Mouse (Mus musculus) cortical plate, adult 2 months (tissue): ENCODE results near the gene Cops9. TPM values are rescaled to one million over a fixed set of nuclear protein-coding genes. Genes with fewer than 3 reads are reported as not detected.

ENCODE experiments used
- H3K27ac ChIP-seq: fragments of 200-500 bp; 2 replicates; pipeline ENCODE4 v1.5.1; 2012; ENCODE audit warnings: low read length, control low read depth, inconsistent platforms; ENCODE audit not compliant: insufficient read depth
- H3K4me1 ChIP-seq: fragments of 200-500 bp; 2 replicates; pipeline ENCODE4 v1.6.1; 2011; ENCODE audit warnings: low read length; ENCODE audit not compliant: control insufficient read depth, insufficient read depth
- H3K4me3 ChIP-seq: fragments of 200-500 bp; 2 replicates; pipeline ENCODE4 v1.5.1; 2011; ENCODE audit warnings: mild to moderate bottlenecking, low read length, control low read depth; ENCODE audit not compliant: insufficient read depth
- CTCF ChIP-seq: fragments of 200-500 bp; IDR thresholded peaks from 2 replicates; pipeline ENCODE4 v1.5.1; 2011; ENCODE audit warnings: mild to moderate bottlenecking, control low read depth, low read length; ENCODE audit not compliant: insufficient read depth; ENCODE audit errors: extremely low read depth
- POLR2A ChIP-seq: fragments of 200-500 bp; IDR thresholded peaks from 2 replicates; pipeline ENCODE4 v1.6.1; 2011; ENCODE audit warnings: mild to moderate bottlenecking, low read length, control low read depth; ENCODE audit not compliant: insufficient read depth; ENCODE audit errors: extremely low read depth
- polyA plus RNA-seq: library from polyadenylated mRNA; depleted of rRNA; stranded (reverse); fragments of >200 nt; gene quantifications from 2 replicates; pipeline ENCODE4 v1.2.3, GENCODE M21; 2012; rRNA removed

The Cops9 gene
- polyA plus RNA-seq, 1 experiment = 403 TPM

- TF ChIP-seq CTCF (no peak), POLR2A (no peak)
- Histone ChIP-seq H3K27ac (no peak overlapping the region), H3K4me1 (no peaks in the 10 kb centered on the region), H3K4me3 (no peak overlapping the region)
These were observed 25.7 kb downstream of the Cops9 start for GRCm38 (mm10) chr1:92616046-92616445.

GRCm38 (mm10) chr1:92614516-92614915 lies 27.3 kb downstream of the Cops9 start:
- H3K4me3 ChIP-seq = no peak overlapping the region
- TF ChIP-seq POLR2A (no peak), CTCF (peak; percentile 30)
- no peaks in the 10 kb centered on the region for H3K4me1 ChIP-seq
- H3K27ac ChIP-seq = no peak overlapping the region

GRCm38 (mm10) chr1:92613175-92613574 lies 28.6 kb downstream of the Cops9 start:
- Histone ChIP-seq H3K27ac (no peak overlapping the region), H3K4me3 (no peak overlapping the region), H3K4me1 (no peaks in the 10 kb centered on the region)
- no peak for TF ChIP-seq CTCF
- TF ChIP-seq POLR2A = no peak

- Histone ChIP-seq H3K4me3 (no peak overlapping the region), H3K27ac (no peak overlapping the region), H3K4me1 (no peaks in the 10 kb centered on the region)
- TF ChIP-seq POLR2A (no peak), CTCF (peak; percentile 92)
These were observed 30.8 kb downstream of the Cops9 start for GRCm38 (mm10) chr1:92611008-92611407.

GRCm38 (mm10) chr1:92607711-92608110 lies 34.1 kb downstream of the Cops9 start:
- Histone ChIP-seq H3K27ac (no peak overlapping the region), H3K4me1 (no peaks in the 10 kb centered on the region), H3K4me3 (no peak overlapping the region)
- TF ChIP-seq POLR2A = no peak

- H3K27ac ChIP-seq = no peak within 1 kb of the TSS
- H3K4me1 ChIP-seq = no peaks in the 10 kb centered on the region
- no peak for TF ChIP-seq CTCF
- TF ChIP-seq POLR2A = no peak
- H3K4me3 ChIP-seq = no peak within 1 kb of the TSS
These were observed 36.3 kb downstream of the Cops9 start, which contains the start of gene Olfr1410 for GRCm38 (mm10) chr1:92605482-92605881. Olfr1410 (plus strand) TSS chr1:92605782.

GRCm38 (mm10) chr1:92596019-92596418 lies 45.8 kb downstream of the Cops9 start:
- Histone ChIP-seq H3K27ac (no peak overlapping the region), H3K4me1 (no peaks in the 10 kb centered on the region), H3K4me3 (no peak overlapping the region)
- TF ChIP-seq CTCF = no peak
- no peak for TF ChIP-seq POLR2A

GRCm38 (mm10) chr1:92594111-92594510 lies 47.7 kb downstream of the Cops9 start, which contains the start of gene Olfr1411:
Olfr1411 (plus strand) TSS chr1:92594411.
- Histone ChIP-seq H3K27ac (no peak within 1 kb of the TSS), H3K4me1 (no peaks in the 10 kb centered on the region), H3K4me3 (no peak within 1 kb of the TSS)
- TF ChIP-seq POLR2A (no peak), CTCF (no peak)

Other genes with a start within 250 kb of the Cops9 start
- 173 and 175 TPM in 2 replicates for gene Ndufa10, start 168.1 kb downstream of the Cops9 start, polyA plus RNA-seq
- not detected in 2 replicates for gene Olfr1416, start 156.9 kb downstream of the Cops9 start, polyA plus RNA-seq
- gene Olfr1415, start 145.9 kb downstream of the Cops9 start, polyA plus RNA-seq = not detected in 2 replicates
- not detected in 2 replicates for gene Olfr1414, start 123.3 kb downstream of the Cops9 start, polyA plus RNA-seq
- not detected in 2 replicates for gene Olfr1413, start 70.7 kb downstream of the Cops9 start, polyA plus RNA-seq
- gene Olfr1412, start 56.2 kb downstream of the Cops9 start, polyA plus RNA-seq = not detected in 2 replicates
- not detected in 2 replicates for gene Olfr1411, start 47.6 kb downstream of the Cops9 start, polyA plus RNA-seq
- gene Olfr1410, start 36.2 kb downstream of the Cops9 start, polyA plus RNA-seq = not detected in 2 replicates
- not detected in 2 replicates for gene Olfr12, start 24.2 kb downstream of the Cops9 start, polyA plus RNA-seq
- gene Otos, start 6.9 kb upstream of the Cops9 start, polyA plus RNA-seq = 0.27 and 0.49 TPM in 2 replicates
- 49.5 and 58.9 TPM in 2 replicates for gene Gpc1, start 189.7 kb upstream of the Cops9 start, polyA plus RNA-seq